Mouse (Mus musculus): Measurements from ENCODE around the gene Fanci. TPM values are rescaled to one million over a fixed set of nuclear protein-coding genes. Genes with fewer than 3 reads are reported as not detected.
A peak's percentile ranks its signal among the peaks of the same experiment; 100 is the strongest.

Gene Fanci
- polyA plus RNA-seq, 1 experiment, result 7.3 TPM

DNA sequence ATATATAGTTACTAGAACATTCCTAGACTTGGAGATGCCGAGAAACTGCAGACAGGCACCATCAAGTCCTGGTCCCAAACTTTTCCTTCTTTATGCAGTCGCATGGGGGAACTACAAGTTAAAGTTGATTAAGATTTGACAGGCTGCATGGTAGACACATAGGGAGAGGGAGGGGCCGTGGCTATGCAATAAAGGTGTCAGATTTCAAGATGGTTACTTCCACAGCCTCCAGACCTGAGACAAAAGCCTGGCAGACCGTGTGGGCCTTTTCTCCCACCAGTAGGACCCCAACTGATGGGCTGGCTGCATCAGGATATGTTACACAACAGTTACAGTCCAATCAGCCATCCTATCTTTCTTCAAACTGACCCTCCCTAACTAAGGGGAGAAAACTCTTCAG lies 22.3 kb upstream of the Fanci start:
- TF ChIP-seq POLR2A (IDR thresholded peaks at IDR 0.05; ENCODE audit: control insufficient read depth, low read depth, low read length) (no peak), CTCF (IDR thresholded peaks at IDR 0.05; ENCODE audit: control insufficient read depth, insufficient read depth, insufficient replicate concordance, low read depth, low read length) (no peak)
- Histone ChIP-seq H3K4me3 (ENCODE audit: control insufficient read depth, low read depth, low read length) (no peak overlapping the region), H3K4me1 (ENCODE audit: control insufficient read depth, insufficient read depth, low read length) (no peaks in the 10 kb centered on the region)

GRCm38 (mm10) chr7:79371321-79371879 lies 20.3 kb upstream of the Fanci start:
- no peak overlapping the region for H3K27ac ChIP-seq (ENCODE audit: control insufficient read depth, insufficient read depth, low read depth, low read length)
- H3K36me3 ChIP-seq (ENCODE audit: control insufficient read depth, insufficient read depth, low read length), result no peaks in the 10 kb centered on the region
- H3K4me1 ChIP-seq (ENCODE audit: control insufficient read depth, insufficient read depth, low read length), result no peaks in the 10 kb centered on the region; the same call in 1 of the 2 replicates
- no peaks in the 10 kb centered on the region for H3K27me3 ChIP-seq (ENCODE audit: control insufficient read depth, insufficient read depth, low read length)
- TF ChIP-seq CTCF (IDR thresholded peaks at IDR 0.05; ENCODE audit: control insufficient read depth, insufficient read depth, insufficient replicate concordance, low read depth, low read length), result peak; percentile 94
- no peak for TF ChIP-seq POLR2A (IDR thresholded peaks at IDR 0.05; ENCODE audit: control insufficient read depth, low read depth, low read length)
- no peak overlapping the region for H3K4me3 ChIP-seq (ENCODE audit: control insufficient read depth, low read depth, low read length)

More for the DNA sequence above, 22.3 kb upstream of the Fanci start:
- no peaks in the 10 kb centered on the region for H3K27me3 ChIP-seq (ENCODE audit: control insufficient read depth, insufficient read depth, low read length)
- H3K36me3 ChIP-seq (ENCODE audit: control insufficient read depth, insufficient read depth, low read length), result no peaks in the 10 kb centered on the region
- H3K27ac ChIP-seq (ENCODE audit: control insufficient read depth, insufficient read depth, low read depth, low read length), result no peak overlapping the region

GRCm38 (mm10) chr7:79374017-79374416 lies 17.7 kb upstream of the Fanci start:
- Histone ChIP-seq H3K4me1 (ENCODE audit: control insufficient read depth, insufficient read depth, low read length) (no peaks in the 10 kb centered on the region; the same call in 1 of the 2 replicates), H3K4me3 (ENCODE audit: control insufficient read depth, low read depth, low read length) (no peak overlapping the region), H3K27ac (ENCODE audit: control insufficient read depth, insufficient read depth, low read depth, low read length) (no peak overlapping the region), H3K27me3 (ENCODE audit: control insufficient read depth, insufficient read depth, low read length) (no peaks in the 10 kb centered on the region), H3K36me3 (ENCODE audit: control insufficient read depth, insufficient read depth, low read length) (no peaks in the 10 kb centered on the region)
- no peak for TF ChIP-seq POLR2A (IDR thresholded peaks at IDR 0.05; ENCODE audit: control insufficient read depth, low read depth, low read length)
- no peak for TF ChIP-seq CTCF (IDR thresholded peaks at IDR 0.05; ENCODE audit: control insufficient read depth, insufficient read depth, insufficient replicate concordance, low read depth, low read length)

DNA sequence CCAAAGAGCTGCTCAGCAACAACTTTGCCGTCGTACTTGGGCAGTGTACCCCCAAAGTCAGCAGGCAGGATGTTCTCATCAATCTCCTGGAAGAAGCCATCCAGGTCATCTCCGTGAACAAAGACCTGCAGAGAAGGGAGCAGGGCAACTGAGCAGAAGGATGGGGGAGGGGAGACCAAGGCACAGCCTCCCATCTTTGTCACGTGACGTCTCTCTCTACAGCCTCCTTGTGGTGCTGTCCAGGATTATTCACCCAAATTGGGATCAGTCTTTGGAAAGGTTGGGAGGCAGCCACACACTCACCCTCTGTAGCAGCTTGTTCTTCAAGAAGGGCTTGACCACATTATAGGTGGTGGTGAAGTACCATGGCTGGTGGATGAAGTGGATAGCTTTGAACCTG lies 16.1 kb upstream of the Fanci start:
- H3K36me3 ChIP-seq (ENCODE audit: control insufficient read depth, insufficient read depth, low read length), result no peaks in the 10 kb centered on the region
- TF ChIP-seq CTCF (IDR thresholded peaks at IDR 0.05; ENCODE audit: control insufficient read depth, insufficient read depth, insufficient replicate concordance, low read depth, low read length) (no peak), POLR2A (IDR thresholded peaks at IDR 0.05; ENCODE audit: control insufficient read depth, low read depth, low read length) (no peak)
- no peaks in the 10 kb centered on the region for H3K27me3 ChIP-seq (ENCODE audit: control insufficient read depth, insufficient read depth, low read length)
- H3K27ac ChIP-seq (ENCODE audit: control insufficient read depth, insufficient read depth, low read depth, low read length), result no peak overlapping the region
- no peak overlapping the region for H3K4me3 ChIP-seq (ENCODE audit: control insufficient read depth, low read depth, low read length)
- H3K4me1 ChIP-seq (ENCODE audit: control insufficient read depth, insufficient read depth, low read length), result no peaks in the 10 kb centered on the region; the same call in 1 of the 2 replicates

GRCm38 (mm10) chr7:79376516-79377275 lies 15.0 kb upstream of the Fanci start:
- TF ChIP-seq CTCF (IDR thresholded peaks at IDR 0.05; ENCODE audit: control insufficient read depth, insufficient read depth, insufficient replicate concordance, low read depth, low read length), result no peak
- TF ChIP-seq POLR2A (IDR thresholded peaks at IDR 0.05; ENCODE audit: control insufficient read depth, low read depth, low read length), result no peak
- no peaks in the 10 kb centered on the region for H3K27me3 ChIP-seq (ENCODE audit: control insufficient read depth, insufficient read depth, low read length)

GRCm38 (mm10) chr7:79386422-79387133 lies 5.2 kb upstream of the Fanci start, which contains the start of gene Rlbp1:
TSS of gene Rlbp1 (minus strand) at chr7:79387048.
- Histone ChIP-seq H3K4me1 (ENCODE audit: control insufficient read depth, insufficient read depth, low read length) (peaks cover under 1% of the 10 kb centered on the region), H3K27ac (ENCODE audit: control insufficient read depth, insufficient read depth, low read depth, low read length) (no peak within 1 kb of the TSS), H3K4me3 (ENCODE audit: control insufficient read depth, low read depth, low read length) (no peak within 1 kb of the TSS), H3K27me3 (ENCODE audit: control insufficient read depth, insufficient read depth, low read length) (no peaks in the 10 kb centered on the region), H3K36me3 (ENCODE audit: control insufficient read depth, insufficient read depth, low read length) (no peaks in the 10 kb centered on the region)
- TF ChIP-seq POLR2A (IDR thresholded peaks at IDR 0.05; ENCODE audit: control insufficient read depth, low read depth, low read length), result no peak
- TF ChIP-seq CTCF (IDR thresholded peaks at IDR 0.05; ENCODE audit: control insufficient read depth, insufficient read depth, insufficient replicate concordance, low read depth, low read length), result no peak

More at GRCm38 (mm10) chr7:79376516-79377275, 15.0 kb upstream of the Fanci start:
- Histone ChIP-seq H3K4me1 (ENCODE audit: control insufficient read depth, insufficient read depth, low read length) (no peaks in the 10 kb centered on the region; the same call in 1 of the 2 replicates), H3K36me3 (ENCODE audit: control insufficient read depth, insufficient read depth, low read length) (no peaks in the 10 kb centered on the region), H3K27ac (ENCODE audit: control insufficient read depth, insufficient read depth, low read depth, low read length) (no peak overlapping the region), H3K4me3 (ENCODE audit: control insufficient read depth, low read depth, low read length) (no peak overlapping the region)

DNA sequence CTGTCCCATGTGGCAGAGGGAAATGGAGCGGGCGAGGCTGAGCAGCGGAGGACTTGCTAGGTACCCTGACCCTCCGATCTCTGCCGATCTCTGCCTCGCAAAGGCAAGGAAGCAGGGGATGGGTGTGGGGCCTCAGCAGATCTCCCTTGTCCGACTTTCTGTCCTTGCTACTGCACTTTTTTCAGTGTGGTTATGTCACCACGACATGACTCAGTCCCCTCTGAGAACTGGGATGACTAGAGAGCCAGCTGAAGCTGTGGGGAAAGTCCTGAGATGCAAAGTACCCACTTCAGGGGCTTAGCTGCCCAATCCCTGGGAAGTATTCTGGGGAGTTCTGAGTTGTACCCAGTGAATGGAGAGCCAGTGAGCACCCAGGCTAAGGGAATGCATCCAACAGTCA lies 4.6 kb upstream of the Fanci start:
- Histone ChIP-seq H3K4me3 (ENCODE audit: control insufficient read depth, low read depth, low read length) (no peak overlapping the region), H3K36me3 (ENCODE audit: control insufficient read depth, insufficient read depth, low read length) (no peaks in the 10 kb centered on the region), H3K27ac (ENCODE audit: control insufficient read depth, insufficient read depth, low read depth, low read length) (no peak overlapping the region), H3K27me3 (ENCODE audit: control insufficient read depth, insufficient read depth, low read length) (no peaks in the 10 kb centered on the region), H3K4me1 (ENCODE audit: control insufficient read depth, insufficient read depth, low read length) (peaks cover 2% of the 10 kb centered on the region)
- TF ChIP-seq CTCF (IDR thresholded peaks at IDR 0.05; ENCODE audit: control insufficient read depth, insufficient read depth, insufficient replicate concordance, low read depth, low read length) (no peak), POLR2A (IDR thresholded peaks at IDR 0.05; ENCODE audit: control insufficient read depth, low read depth, low read length) (no peak)
